Mouse (Mus musculus) lung, postnatal 0 days (tissue): ENCODE results near the gene Nrl.

Experiments
- CTCF ChIP-seq: IDR thresholded peaks from 2 replicates; pipeline ENCODE4 v1.5.1; 2016; ENCODE audit warnings: antibody characterized with exemption, mild to moderate bottlenecking
- EP300 ChIP-seq: IDR thresholded peaks from 2 replicates; pipeline ENCODE4 v1.6.1; 2016; ENCODE audit warnings: antibody characterized with exemption, mild to moderate bottlenecking, control low read depth

- no peak for TF ChIP-seq CTCF
- no peak for TF ChIP-seq EP300
Measured at GRCm38 (mm10) chr14:55470806-55471205, 54.0 kb downstream of the Nrl start.
